Mouse (Mus musculus) monocyte, adult 2 months (primary cell): ENCODE results near the gene Mboat1.

Experiments used
- DNase-seq, 2 experiments: peaks; one replicate each; pipeline ENCODE4 v3.0.0; 2022; ENCODE audit warnings: low spot score in 2 of 2, low read depth in 1 of 2

Mboat1 gene

DNA sequence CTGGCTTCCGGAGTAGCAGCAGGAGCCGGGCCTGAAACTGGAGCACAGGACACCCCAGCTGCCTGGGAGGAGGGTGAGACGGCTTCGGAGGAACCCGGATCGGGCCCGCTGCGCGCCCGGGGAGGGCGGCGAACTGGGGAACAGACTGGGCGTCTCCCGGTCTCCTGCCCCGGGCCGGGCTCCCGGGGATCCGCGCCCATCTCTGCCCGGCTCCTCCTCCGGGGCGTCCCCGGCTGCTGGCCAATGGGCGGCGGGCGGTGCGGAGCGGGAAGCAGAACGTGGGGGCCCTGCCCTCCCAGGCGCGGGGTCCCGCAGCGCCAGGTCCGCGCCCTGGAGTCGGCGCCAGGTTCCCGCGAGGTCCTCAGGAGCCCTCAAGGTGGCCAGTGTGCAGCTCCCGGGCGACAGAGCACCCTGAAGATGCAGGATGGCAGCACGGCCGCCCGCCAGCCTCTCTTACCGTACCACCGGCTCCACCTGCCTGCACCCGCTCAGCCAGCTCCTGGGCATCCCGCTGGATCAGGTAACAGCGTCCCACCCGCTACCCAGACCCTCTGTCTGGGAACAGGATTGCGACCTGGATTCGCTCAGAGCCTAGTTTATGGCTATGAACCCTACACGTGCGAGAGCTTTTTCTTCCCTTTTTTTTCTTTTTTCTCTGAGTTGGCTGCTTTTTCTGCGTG is at the start of gene Mboat1:
TSS of gene Mboat1 (plus strand) at position 247 of the 680 bp plus-strand sequence.
- DNase-seq = peak; percentile 27 to 34

DNA sequence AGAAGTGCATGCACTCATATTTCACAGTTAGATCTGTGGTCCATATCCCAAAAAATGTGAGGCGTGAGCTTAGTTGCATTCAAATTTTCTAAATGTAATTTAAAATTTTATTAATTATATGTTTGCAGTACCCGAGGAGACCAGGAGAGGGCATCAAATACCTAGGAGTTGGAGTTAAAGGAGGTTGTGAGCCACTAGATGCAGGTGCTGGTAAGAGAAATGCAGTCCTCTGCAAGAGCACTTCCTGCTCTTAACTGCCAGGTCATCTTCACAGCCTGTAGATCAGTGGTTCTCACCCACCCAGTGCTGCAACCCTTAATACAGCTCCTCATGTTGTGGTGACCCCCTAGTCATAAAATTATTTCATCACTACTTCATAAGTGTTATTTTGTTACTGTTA is 43.2 kb upstream of the Mboat1 start:
- no peak for DNase-seq

- DNase-seq = no peak
Observed at GRCm38 (mm10) chr13:30095851-30096250, 40.4 kb upstream of the Mboat1 start.

DNA sequence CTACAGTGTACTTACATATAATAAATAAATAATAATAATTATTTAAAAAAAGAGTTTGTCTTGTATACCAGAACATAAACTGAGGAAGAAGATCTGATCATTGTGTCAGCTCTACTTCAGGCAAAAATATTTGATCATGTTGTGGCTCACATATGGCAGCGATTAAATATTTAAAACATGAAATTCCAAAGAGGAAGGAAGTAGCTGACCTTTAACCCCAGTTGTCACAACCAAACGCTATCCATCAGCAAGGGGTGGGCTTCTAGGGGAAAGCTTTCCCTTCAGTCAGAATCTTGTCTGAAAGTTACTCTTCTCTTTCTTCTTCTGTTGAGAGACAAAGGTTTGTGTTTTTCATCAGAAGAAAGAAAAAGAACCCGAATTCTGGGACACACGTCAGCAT is 39.8 kb upstream of the Mboat1 start:
- no peak for DNase-seq

GRCm38 (mm10) chr13:30109001-30109600 is 27.2 kb upstream of the Mboat1 start:
- DNase-seq = no peak

- DNase-seq = no peak
Observed at GRCm38 (mm10) chr13:30115792-30116191, 20.5 kb upstream of the Mboat1 start.

DNA sequence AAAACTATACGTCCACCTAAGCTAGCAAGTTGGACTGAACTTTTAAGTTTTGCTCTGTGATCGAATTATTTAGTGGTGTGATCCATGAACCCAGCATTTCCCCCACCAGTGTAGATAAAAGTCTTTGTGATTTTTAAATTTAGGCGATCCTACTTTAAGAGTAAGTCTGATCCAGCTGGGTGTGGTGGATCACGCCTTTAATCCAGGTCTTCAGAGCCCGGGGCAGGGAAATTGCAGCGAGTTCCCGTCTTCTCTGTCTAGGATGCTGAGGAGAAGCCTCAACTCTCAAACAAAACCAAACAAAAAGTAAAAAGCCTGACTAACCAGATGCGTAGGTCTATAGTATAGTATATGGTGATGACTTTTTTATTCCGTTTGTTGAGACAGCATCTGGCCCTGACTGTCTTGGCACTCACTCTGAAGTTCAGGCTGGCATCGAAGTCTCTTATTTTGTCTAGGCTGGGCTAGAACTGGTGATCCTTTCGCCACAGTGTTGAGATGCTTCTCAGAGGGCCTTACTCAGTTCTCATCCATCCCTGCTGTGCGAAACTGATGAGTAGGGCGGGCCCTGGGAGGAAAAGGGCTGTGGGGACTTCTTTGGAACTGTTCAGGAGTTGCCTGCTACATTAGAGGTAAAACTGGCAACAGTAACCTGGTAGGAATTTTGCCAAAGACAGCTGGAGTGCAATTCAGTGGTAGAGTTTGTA is 787 bp downstream of the Mboat1 start:
- DNase-seq = no peak

- no peak for DNase-seq
Observed at GRCm38 (mm10) chr13:30137951-30138350, 1.7 kb downstream of the Mboat1 start.

- DNase-seq = no peak
Observed at GRCm38 (mm10) chr13:30140149-30140548, 3.9 kb downstream of the Mboat1 start.

DNA sequence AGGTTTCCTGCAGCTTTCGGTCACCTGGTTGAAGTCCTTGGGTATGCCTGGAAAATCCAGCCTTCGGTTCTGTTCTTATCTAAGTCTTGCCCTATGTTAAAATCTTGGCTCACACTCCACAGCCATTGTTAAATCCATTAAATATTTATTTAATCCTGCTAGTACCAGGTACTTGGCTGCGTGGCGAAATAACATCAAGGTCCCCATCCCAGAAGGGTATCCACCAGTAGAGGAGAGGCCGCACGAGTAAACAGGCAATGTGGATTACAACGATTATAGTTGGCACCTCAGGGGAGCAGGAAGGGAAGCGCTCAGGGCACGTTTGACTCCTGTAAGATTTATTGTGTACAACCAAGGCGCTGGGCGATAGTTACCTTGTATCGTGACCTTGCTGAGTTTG is 4.4 kb downstream of the Mboat1 start:
- DNase-seq = no peak

- DNase-seq = no peak
Observed at GRCm38 (mm10) chr13:30141996-30142395, 5.7 kb downstream of the Mboat1 start.

DNA sequence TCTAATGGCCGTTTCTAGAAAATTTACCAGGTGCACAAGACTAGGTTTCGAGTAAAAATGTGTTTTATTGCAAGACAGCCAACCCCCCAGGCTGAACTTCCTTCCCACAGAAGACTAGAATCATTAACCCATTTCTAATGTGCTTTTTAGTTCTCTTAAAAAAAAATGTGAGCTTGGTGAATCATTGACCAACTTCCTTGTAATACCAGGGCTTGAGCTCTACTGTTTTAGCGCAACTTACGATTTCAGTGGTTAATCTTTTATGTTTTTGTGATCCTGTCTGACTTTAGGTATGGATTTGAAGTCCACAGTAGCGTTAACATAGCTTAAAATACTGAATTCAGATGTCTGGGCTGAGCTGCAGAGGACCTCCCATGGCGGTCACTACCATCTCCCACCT is 10.2 kb downstream of the Mboat1 start:
- no peak for DNase-seq

GRCm38 (mm10) chr13:30154264-30154663 is 18.0 kb downstream of the Mboat1 start:
- peak; percentile 69 to 76 for DNase-seq

- DNase-seq = no peak
Observed at GRCm38 (mm10) chr13:30159626-30160025, 23.3 kb downstream of the Mboat1 start.

DNA sequence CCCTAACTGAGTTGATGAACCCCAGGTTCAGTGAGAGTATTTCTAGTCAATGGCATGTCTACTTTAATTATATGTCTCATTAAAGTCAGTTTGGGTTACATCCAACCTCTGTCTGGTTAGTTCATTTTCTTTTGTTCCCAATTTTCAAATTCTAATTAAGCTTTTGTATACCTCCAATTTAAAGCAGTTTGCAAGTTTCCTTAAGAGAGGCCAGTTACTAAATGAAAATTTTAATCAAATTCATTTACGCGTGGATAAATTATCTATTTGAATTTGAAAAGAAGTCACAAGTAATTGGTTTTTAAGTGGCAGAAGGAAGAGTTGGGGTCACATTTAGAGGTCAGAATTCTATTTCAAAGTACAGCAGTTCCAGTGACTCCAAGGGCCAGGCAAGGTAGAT is 27.2 kb downstream of the Mboat1 start:
- no peak for DNase-seq

DNA sequence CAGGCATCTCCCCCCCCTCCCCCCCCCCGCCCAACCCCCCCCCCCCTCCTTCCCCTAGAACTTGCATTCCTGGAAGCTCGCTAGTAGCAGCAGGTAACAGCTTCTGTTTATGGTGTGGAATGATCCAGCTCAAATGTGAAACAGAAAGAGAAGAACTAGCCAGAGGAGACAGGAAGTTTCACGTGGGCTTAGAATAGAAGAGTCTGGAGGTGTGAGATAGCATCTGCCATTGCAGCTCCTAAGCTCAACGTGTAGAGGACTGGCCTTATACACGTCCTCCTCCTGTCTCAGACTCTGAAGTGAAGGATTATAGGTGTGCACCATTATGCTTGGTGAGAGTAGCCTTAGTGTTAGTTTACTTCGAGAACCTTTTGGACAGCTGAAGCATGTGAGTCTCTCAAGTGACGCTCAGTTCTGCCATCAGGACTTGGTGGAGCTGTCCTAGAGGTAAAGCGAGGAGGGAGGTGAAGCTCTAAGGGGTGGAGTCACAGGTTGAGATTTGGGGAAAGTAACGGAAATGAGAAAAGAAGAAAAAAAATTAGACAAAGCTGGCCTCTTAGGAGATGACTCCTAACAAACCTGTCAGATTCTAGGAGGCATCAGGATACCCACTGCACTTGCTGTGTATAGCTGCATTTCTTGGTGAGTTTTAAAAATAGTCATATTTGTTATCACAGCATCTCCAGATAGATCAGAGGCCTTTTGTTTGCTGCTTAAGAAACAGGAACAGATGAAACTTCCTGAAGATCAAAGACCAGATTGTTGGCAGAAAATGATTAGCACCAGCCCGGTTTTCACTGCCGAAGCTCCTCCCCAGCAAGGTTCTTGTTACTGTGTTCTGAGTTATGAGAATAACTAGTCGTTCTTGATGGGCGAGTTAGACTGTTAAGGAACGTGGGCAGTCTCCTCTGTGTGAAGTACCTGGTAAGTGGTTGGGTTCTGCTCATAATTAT is 30.1 kb downstream of the Mboat1 start:
- no peak for DNase-seq

DNA sequence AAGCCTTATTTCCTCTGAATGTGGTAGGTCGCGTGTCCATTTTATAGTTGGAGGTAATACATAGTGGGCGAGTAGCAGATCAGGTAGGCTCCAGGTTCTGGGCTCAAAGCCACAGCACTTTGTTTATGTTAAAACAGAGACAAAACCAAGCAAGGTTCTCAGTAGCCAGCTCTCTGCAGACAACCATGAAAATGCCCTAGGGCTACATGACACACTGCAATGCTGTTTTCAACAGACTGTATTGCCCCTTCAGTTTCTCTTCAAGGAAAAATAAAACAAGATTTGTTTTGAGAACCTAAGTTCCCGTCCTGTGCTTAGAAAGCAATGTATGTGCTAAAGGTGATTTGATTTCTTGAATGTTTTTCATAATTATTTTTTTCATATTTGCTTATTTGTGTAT is 31.2 kb downstream of the Mboat1 start:
- DNase-seq = no peak

DNA sequence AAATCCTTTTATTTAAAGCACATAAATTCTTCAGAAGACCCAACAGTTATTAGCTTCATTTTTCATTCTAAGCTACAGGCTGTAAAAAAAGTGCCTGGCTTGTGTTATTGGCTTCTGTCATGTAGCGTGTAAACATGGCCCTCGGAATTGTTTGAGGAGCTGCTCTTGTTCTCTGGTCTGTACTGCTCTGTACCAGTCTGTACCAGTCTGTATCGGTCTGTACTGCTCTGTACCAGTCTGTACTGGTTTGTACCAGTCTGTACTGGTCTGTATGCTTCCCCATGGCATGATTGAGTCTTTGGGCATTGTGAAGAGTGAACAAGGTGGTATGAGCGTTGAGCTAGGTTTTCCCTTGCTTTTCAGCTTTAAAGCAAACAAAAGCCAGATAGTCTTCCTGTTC is 32.5 kb downstream of the Mboat1 start:
- no peak for DNase-seq

GRCm38 (mm10) chr13:30170061-30170460 is 33.8 kb downstream of the Mboat1 start:
- DNase-seq = no peak

- DNase-seq = no peak
Observed at GRCm38 (mm10) chr13:30174586-30174985, 38.3 kb downstream of the Mboat1 start.

- DNase-seq = no peak
Observed at GRCm38 (mm10) chr13:30177356-30177755, 41.1 kb downstream of the Mboat1 start.
